Mouse (Mus musculus) thymus, adult 2 months (tissue): ENCODE measurements around the gene Mreg.

Experiments
- CTCF ChIP-seq: fragments of 200-500 bp; IDR thresholded peaks from 2 replicates; pipeline ENCODE4 v1.5.1; 2012; ENCODE audit warnings: mild to moderate bottlenecking, control low read depth, low read length, moderate library complexity, borderline replicate concordance; ENCODE audit not compliant: control insufficient read depth, poor library complexity, insufficient read depth; ENCODE audit errors: extremely low read depth
- POLR2A ChIP-seq: fragments of 200-500 bp; IDR thresholded peaks from 2 replicates; pipeline ENCODE4 v1.6.1; 2012; ENCODE audit warnings: mild to moderate bottlenecking, low read length, control low read depth, moderate library complexity; ENCODE audit not compliant: control insufficient read depth, poor library complexity, insufficient read depth; ENCODE audit errors: extremely low read depth

DNA sequence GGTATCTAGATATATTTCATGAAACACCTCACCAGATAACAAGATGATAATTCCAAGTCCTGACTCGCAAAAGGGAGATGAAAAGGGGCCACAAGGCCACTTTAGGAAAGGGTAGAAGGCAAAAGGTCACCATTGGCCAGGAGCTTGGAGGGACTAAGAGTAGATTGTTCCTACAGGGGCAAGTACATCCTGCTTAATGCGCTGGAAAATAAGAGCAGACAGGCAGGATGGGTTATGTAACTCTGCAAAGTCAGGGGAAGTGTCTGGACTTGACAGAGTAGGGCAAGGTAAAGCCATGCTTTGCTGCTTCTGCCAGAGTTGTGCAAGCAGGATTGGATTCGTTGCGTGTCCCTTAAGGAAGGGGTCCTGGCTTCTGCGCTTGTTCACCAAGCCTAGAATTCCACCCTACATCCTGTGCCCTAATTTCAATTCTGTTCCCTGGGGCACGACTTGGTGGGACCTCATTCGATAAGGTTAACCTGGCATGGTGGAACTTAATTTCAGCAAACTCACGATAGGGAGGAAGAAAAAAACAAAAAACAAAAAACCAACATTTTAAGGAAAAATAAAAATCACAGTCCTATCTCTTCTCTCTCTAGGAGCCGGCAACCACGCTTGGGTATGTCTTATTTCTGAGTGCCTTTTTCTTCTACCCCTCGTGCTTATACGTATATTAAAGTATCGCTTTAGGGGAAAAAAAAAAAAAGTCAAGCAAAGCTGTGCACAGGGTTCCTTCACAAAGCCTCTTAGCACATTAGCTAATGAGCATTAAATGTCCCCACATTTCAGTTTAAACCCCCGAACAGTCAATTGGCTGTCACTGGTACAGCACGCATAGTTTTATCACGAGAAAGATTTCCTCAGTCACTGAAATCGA lies 1.1 kb downstream of the Mreg start:
- TF ChIP-seq CTCF (no peak), POLR2A (no peak)
